Mouse (Mus musculus) neural tube, embryonic 12.5 days (tissue): ENCODE measurements around the gene Cacnb2. TPM values are rescaled to one million over a fixed set of nuclear protein-coding genes. Genes with fewer than 3 reads are reported as not detected.
"Not testable (repeated sequence)": the region's sequence is repeated elsewhere in the genome, so short reads cannot be mapped to it uniquely, and the experiment has no call there.

Experiments
- ATAC-seq: fragments of 200-750 bp; cut with Nextera tagmentation; 2 replicates; pipeline ENCODE4 v1.8.0; 2017; ENCODE audit warnings: low read depth, mild to moderate bottlenecking, moderate TSS enrichment, moderate library complexity; ENCODE audit not compliant: low FRiP score
- H3K27ac ChIP-seq: fragments of 300-500 bp; sonication (generic); 2 replicates; pipeline ENCODE4 v1.5.1; 2016
- H3K27me3 ChIP-seq: fragments of 300-500 bp; sonication (generic); replicated peaks from 2 replicates; pipeline ENCODE4 v1.6.1; 2016; ENCODE audit warnings: mild to moderate bottlenecking
- H3K36me3 ChIP-seq: fragments of 300-500 bp; sonication (generic); 2 replicates; pipeline ENCODE4 v1.6.1; 2016; ENCODE audit warnings: mild to moderate bottlenecking
- H3K4me1 ChIP-seq: fragments of 300-500 bp; sonication (generic); 2 replicates; pipeline ENCODE4 v1.6.1; 2016
- H3K4me2 ChIP-seq: fragments of 300-500 bp; sonication (generic); replicated peaks from 2 replicates; pipeline ENCODE4 v1.6.1; 2016; ENCODE audit warnings: mild to moderate bottlenecking
- H3K4me3 ChIP-seq: fragments of 300-500 bp; sonication (generic); 2 replicates; pipeline ENCODE4 v1.5.1; 2016
- H3K9ac ChIP-seq: fragments of 300-500 bp; sonication (generic); 2 replicates; pipeline ENCODE4 v1.6.1; 2016; ENCODE audit warnings: mild to moderate bottlenecking
- H3K9me3 ChIP-seq: fragments of 300-500 bp; sonication (generic); 2 replicates; pipeline ENCODE4 v1.6.1; 2016; ENCODE audit warnings: mild to moderate bottlenecking
- WGBS: fragments of 180-500 bp; shearing (Covaris S2); methylation state at CpG from one replicate; pipeline ENCODE4 v1.1.7; 2016; 5-methylcytosine and 5-hydroxymethylcytosine counted together
- polyA plus RNA-seq: library from polyadenylated mRNA; unstranded; fragments of >200 nt; fragmentation: Nextera tagmentation; extraction: Ambion mirVana; gene quantifications from 2 replicates; pipeline ENCODE4 v1.2.1, GENCODE M21; 2016

The Cacnb2 gene
- polyA plus RNA-seq, 1 experiment from 2014 or later, result 1.7 TPM

GRCm38 (mm10) chr2:14676885-14677516 is 74.1 kb downstream of the Cacnb2 start:
- Histone ChIP-seq H3K4me3 (no peak overlapping the region), H3K9ac (no peak overlapping the region), H3K27ac (no peak overlapping the region), H3K9me3 (no peaks in the 10 kb centered on the region), H3K36me3 (no peaks in the 10 kb centered on the region), H3K4me1 (no peaks in the 10 kb centered on the region), H3K27me3 (no peaks in the 10 kb centered on the region), H3K4me2 (no peak overlapping the region)
- 27% methylated on average over 6 of the region's 6 CpGs for WGBS
- ATAC-seq, result no peak

DNA sequence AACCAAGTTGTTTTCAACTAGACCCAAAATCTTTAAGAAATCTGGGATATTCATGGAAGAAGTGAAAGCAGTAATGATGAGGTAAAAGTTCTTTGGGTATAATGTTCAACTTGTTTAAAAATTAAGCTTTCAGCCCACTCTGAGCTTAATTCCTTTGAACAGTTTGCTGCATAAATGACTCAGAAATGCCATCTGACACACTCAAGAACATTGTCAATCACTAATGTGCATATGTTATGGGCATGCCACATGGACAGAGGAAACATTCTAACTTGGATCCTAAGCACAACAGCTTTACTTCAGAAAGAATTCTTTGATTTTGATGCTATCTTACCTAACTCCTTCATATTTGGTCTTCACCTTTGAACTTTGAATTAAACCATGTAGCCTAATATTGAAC is 81.3 kb downstream of the Cacnb2 start:
- Histone ChIP-seq H3K9ac (no peak overlapping the region), H3K27ac (no peak overlapping the region), H3K4me3 (no peak overlapping the region), H3K4me2 (no peak overlapping the region), H3K9me3 (no peaks in the 10 kb centered on the region), H3K4me1 (no peaks in the 10 kb centered on the region), H3K36me3 (no peaks in the 10 kb centered on the region), H3K27me3 (no peaks in the 10 kb centered on the region)
- no peak for ATAC-seq

GRCm38 (mm10) chr2:14702973-14703645 is 100.2 kb downstream of the Cacnb2 start:
- Histone ChIP-seq H3K4me2 (no peak overlapping the region), H3K4me1 (no peaks in the 10 kb centered on the region), H3K27me3 (no peaks in the 10 kb centered on the region), H3K9me3 (no peaks in the 10 kb centered on the region), H3K9ac (no peak overlapping the region), H3K27ac (no peak overlapping the region), H3K36me3 (no peaks in the 10 kb centered on the region), H3K4me3 (no peak overlapping the region)
- 87% methylated on average over 1 of the region's 1 CpGs for WGBS
- no peak; the same call in 1 of the 2 replicates for ATAC-seq

DNA sequence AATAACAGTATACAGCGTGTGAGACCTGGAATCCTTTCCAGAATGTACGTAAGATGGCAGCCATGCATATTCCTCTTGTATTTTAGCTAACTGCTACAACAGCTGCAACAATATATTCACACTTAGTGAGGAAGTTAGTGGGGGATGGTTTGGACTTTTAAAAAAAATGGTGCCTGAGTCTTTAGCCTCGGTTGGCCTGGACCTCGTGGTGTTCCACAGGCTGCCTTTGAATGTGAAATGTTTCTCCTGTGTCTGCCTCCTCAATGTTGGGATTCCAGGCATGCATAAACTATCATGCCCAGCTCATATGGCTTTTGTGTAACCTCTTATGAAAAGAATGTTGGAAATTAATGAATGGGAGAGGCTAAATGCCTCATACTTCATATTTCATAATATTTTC is 100.8 kb downstream of the Cacnb2 start:
- H3K27me3 ChIP-seq, result no peaks in the 10 kb centered on the region
- no peaks in the 10 kb centered on the region for H3K36me3 ChIP-seq
- 89% methylated on average over 4 of the region's 4 CpGs for WGBS
- no peak overlapping the region for H3K27ac ChIP-seq
- no peak for ATAC-seq
- no peak overlapping the region for H3K4me3 ChIP-seq
- H3K4me2 ChIP-seq, result no peak overlapping the region
- no peaks in the 10 kb centered on the region for H3K9me3 ChIP-seq
- no peaks in the 10 kb centered on the region for H3K4me1 ChIP-seq
- H3K9ac ChIP-seq, result no peak overlapping the region

GRCm38 (mm10) chr2:14710247-14710646 is 107.4 kb downstream of the Cacnb2 start:
- H3K9me3 ChIP-seq, result no peaks in the 10 kb centered on the region
- no peaks in the 10 kb centered on the region for H3K36me3 ChIP-seq
- H3K4me3 ChIP-seq, result no peak overlapping the region
- no peak overlapping the region for H3K9ac ChIP-seq
- no peaks in the 10 kb centered on the region for H3K27me3 ChIP-seq
- H3K4me1 ChIP-seq, result no peaks in the 10 kb centered on the region
- no peak overlapping the region for H3K27ac ChIP-seq
- WGBS, result 92% methylated on average over 8 of the region's 8 CpGs
- no peak for ATAC-seq
- H3K4me2 ChIP-seq, result no peak overlapping the region

DNA sequence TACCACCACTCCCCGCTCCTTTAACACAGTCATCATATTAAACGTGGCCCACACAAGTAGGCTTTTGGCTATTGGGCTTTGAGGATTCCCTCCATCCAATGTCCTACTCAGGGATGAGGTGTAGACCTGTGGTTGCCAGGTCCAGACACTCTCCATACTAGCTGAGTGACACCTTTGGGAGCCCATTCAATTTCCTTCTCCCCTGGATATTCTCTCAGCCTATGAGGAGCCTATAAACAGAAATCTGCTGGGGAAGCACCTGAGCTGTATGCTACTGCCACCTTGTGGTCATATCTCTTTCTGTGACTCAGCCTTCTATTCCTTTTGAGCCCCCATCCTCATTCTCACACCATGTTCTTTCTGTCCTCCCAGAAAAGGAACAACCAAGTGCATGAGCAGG is 108.9 kb downstream of the Cacnb2 start:
- ATAC-seq, result peak; percentile 57
- Histone ChIP-seq H3K36me3 (no peaks in the 10 kb centered on the region), H3K27me3 (no peaks in the 10 kb centered on the region), H3K4me3 (no peak overlapping the region), H3K4me1 (no peaks in the 10 kb centered on the region), H3K27ac (no peak overlapping the region), H3K4me2 (no peak overlapping the region), H3K9ac (no peak overlapping the region), H3K9me3 (no peaks in the 10 kb centered on the region)
- 86% methylated on average over 2 of the region's 2 CpGs for WGBS

DNA sequence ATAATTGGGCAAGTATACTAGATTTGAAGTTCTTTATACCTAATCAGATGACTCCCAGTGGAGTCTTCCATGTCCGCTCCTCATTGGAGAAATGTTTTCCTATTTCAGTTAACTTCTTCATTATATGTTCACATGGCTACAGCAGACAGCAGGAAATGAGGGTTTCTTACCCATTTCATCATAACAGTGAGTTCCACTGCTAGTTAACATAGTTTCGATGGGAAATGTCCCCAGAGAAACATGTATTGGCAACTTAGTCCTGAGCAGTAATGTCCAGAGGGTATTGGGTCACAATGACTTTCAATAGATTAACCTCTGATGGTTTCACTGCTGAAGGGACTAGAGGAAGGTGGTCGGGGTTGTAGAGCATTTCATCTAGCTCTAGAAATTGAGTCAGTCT is 110.2 kb downstream of the Cacnb2 start:
- WGBS, result 85% methylated on average over 3 of the region's 3 CpGs
- no peaks in the 10 kb centered on the region for H3K36me3 ChIP-seq

DNA sequence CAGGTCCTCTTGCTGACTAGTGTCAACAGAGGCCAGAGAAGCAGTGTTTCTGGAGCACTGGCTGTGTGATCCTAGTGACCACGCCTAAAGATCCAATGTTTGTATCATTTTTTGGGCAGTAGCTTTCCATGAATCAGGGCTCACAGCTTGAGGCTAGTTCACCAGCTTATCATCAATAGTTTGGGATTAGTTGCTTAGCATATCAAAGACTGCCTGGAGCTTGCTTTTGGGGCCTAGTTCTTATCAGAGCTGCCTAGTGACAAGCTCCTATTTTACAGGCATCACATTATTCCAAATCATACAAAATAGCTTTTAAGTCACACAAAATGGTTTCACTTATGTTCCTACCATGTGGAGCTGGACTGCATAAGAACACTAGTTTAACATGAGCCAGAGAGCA is 113.8 kb downstream of the Cacnb2 start:
- no peaks in the 10 kb centered on the region for H3K4me1 ChIP-seq
- no peak overlapping the region for H3K4me2 ChIP-seq
- H3K9ac ChIP-seq, result no peak overlapping the region
- 53% methylated on average over 1 of the region's 1 CpGs for WGBS
- H3K4me3 ChIP-seq, result no peak overlapping the region
- no peaks in the 10 kb centered on the region for H3K36me3 ChIP-seq
- no peaks in the 10 kb centered on the region for H3K9me3 ChIP-seq
- H3K27ac ChIP-seq, result no peak overlapping the region
- no peak for ATAC-seq
- no peaks in the 10 kb centered on the region for H3K27me3 ChIP-seq

More for the DNA sequence above, 110.2 kb downstream of the Cacnb2 start:
- no peaks in the 10 kb centered on the region for H3K27me3 ChIP-seq
- H3K27ac ChIP-seq, result no peak overlapping the region
- no peaks in the 10 kb centered on the region for H3K9me3 ChIP-seq
- H3K9ac ChIP-seq, result no peak overlapping the region
- no peaks in the 10 kb centered on the region for H3K4me1 ChIP-seq
- ATAC-seq, result no peak
- H3K4me3 ChIP-seq, result no peak overlapping the region
- no peak overlapping the region for H3K4me2 ChIP-seq

DNA sequence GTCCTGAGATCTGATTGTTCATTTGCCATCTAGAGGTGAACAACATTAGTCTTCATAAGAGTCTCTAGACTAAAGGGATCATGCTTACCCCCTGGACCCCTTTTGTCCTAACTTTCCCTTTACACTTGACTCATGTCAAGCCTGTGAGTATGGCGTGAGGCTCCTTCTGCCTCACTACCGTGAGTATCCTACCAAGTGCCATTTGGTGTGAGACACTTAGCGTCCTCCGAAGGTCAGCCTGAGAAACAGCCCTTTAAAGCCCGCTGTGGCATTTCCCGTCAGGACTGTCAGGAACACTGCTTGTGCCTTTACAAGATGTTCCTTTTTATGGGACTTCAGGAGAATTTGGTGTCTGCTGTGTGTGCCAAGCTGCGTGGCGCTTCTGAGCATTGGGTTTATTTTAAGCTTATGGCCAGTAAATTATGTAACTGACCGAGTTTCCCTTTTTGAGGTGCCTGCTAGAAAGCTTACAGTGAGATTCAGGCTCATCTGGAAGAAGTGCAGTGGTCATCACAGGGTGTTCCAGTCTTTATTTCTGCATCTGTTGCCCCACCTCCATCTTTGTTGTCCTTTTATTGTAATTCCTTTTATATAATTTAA is 116.3 kb downstream of the Cacnb2 start:
- Histone ChIP-seq H3K9ac (no peak overlapping the region), H3K27ac (no peak overlapping the region), H3K4me2 (no peak overlapping the region), H3K4me3 (no peak overlapping the region), H3K4me1 (no peaks in the 10 kb centered on the region), H3K9me3 (no peaks in the 10 kb centered on the region), H3K36me3 (no peaks in the 10 kb centered on the region), H3K27me3 (no peaks in the 10 kb centered on the region)
- WGBS, result 92% methylated on average over 9 of the region's 9 CpGs
- no peak for ATAC-seq

DNA sequence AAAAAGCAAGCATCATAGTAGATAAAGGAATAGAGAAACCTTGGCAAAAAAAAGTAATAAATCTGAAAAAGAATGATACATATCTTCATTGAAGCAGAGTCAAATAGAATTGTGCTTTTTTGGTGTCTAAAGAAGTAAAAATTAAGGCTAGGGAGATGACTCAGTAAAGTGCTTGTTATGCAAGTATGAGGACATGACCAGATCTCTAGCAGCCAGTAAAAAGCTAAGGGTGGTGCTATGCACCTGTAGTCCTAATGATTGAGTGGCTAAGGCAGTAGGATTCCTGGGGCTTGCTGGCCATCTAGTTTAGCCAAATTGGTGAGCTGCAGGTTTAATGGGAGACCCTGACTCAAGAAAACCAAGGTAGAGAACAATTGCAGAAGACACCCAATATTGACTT is 122.5 kb downstream of the Cacnb2 start:
- H3K4me2 ChIP-seq, result no peak overlapping the region
- no peaks in the 10 kb centered on the region for H3K4me1 ChIP-seq
- H3K27ac ChIP-seq, result no peak overlapping the region
- H3K9ac ChIP-seq, result no peak overlapping the region
- H3K36me3 ChIP-seq, result no peaks in the 10 kb centered on the region
- no peaks in the 10 kb centered on the region for H3K9me3 ChIP-seq
- H3K27me3 ChIP-seq, result no peaks in the 10 kb centered on the region
- no peak overlapping the region for H3K4me3 ChIP-seq
- ATAC-seq, result no peak

DNA sequence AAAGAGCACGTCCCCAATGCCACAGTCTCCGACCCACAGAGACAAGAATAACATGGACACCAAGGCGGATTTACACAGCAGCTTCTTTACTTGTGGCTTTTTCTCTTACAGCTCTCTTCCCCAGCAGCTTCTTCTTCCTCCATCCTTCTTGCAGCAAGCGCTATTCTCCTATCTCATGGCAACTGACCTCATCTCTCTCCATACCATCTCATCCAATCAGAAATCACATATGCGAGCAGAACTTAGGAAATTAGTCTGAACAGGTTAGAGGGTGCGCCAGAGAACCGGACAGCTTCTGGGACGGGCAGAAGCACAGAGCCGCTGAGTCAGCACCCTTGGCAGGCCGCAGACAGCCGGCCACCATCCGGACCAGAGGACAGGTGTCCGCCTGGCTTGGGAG is 123.7 kb downstream of the Cacnb2 start:
- not testable (repeated sequence) for H3K36me3 ChIP-seq, H3K27me3 ChIP-seq, H3K4me2 ChIP-seq, H3K9ac ChIP-seq, ATAC-seq, H3K27ac ChIP-seq, H3K9me3 ChIP-seq, H3K4me1 ChIP-seq, H3K4me3 ChIP-seq
- WGBS, result 95% methylated on average over 13 of the region's 13 CpGs

- Histone ChIP-seq H3K36me3 (no peaks in the 10 kb centered on the region), H3K4me3 (no peak overlapping the region), H3K9me3 (no peaks in the 10 kb centered on the region), H3K27me3 (no peaks in the 10 kb centered on the region), H3K9ac (no peak overlapping the region), H3K4me2 (no peak overlapping the region), H3K4me1 (no peaks in the 10 kb centered on the region; the same call in none of the 2 replicates), H3K27ac (no peak overlapping the region)
- 46% methylated on average over 9 of the region's 9 CpGs for WGBS
- no peak for ATAC-seq
Observed at GRCm38 (mm10) chr2:14738927-14739326, 136.0 kb downstream of the Cacnb2 start.

DNA sequence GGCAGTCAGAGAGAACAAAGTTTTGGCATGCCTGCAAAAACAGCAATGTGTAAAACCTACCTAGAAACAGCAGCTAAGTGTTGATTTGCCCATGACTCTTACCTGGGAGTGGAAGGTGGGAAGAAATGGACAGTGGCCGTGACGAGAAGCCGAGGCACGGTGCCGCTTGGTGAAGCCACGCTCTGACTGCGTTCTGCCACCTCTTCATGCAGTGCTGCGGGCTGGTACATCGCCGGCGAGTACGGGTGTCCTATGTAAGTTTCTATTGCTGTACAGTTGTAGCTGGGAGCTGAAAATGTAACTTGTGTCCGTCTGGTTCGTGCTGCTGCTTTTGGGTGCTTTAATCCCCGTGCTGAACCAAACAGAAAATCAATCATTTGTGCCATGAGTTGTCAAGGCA is 136.6 kb downstream of the Cacnb2 start:
- Histone ChIP-seq H3K4me1 (no peaks in the 10 kb centered on the region; the same call in none of the 2 replicates), H3K27me3 (no peaks in the 10 kb centered on the region), H3K4me2 (peak overlapping the region; percentile 39; the same call in 1 of the 2 replicates), H3K36me3 (no peaks in the 10 kb centered on the region), H3K4me3 (no peak overlapping the region), H3K9ac (no peak overlapping the region), H3K27ac (no peak overlapping the region), H3K9me3 (no peaks in the 10 kb centered on the region)
- ATAC-seq, result 0 out of 2 replicates have a peak, but pooled peaks have one; percentile 41
- 81% methylated on average over 15 of the region's 15 CpGs for WGBS
